Mouse (Mus musculus): ENCODE results near the gene Pde4c.
A peak's percentile ranks its signal among the peaks of the same experiment; 100 is the strongest.

Gene Pde4c

DNA sequence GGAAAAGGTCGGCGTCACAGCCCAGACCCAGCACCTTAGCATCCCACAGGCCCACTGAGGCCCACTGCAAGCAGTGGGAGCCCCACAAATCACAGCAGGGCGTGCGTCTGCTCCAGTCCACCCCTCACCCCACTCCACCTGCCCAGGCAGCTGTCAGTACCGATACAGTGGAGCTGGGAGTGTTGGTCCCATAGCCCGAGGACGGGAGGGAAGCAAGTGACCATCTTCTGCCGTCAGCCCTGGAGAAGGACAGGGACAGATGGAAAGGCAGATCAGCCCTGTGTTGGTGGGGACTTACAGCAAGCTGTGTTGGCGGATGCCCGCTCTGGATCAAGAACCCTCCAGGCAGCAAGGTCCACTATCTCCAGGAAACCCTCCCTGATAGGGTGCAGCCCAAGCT lies 65.5 kb downstream of the Pde4c start:
- DNase-seq (ENCODE audit: low read depth, low spot score), result no peak

GRCm38 (mm10) chr8:70790846-70791245 lies 67.3 kb downstream of the Pde4c start:
- DNase-seq (ENCODE audit: low read depth, low spot score), result no peak

DNA sequence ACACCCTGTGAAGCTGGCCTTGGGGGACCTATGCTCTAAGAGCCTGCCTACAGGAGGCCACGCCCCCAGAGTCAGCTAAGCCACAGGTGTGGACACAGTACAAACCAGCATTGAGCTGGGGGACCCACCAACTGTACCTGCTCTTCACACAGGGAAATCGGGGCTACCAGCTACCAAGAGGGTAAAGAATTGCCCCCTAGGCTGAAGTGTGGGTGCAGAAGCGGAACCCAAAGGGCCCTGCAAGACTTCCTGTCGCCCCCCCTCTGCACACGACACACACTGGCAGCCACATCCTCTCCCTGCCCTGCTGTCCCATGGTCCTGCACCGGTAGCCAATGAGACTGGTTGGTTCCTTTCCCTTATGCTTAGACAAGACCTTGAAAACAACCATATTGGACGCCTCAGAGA lies 67.8 kb downstream of the Pde4c start:
- peak; percentile 87 for DNase-seq (ENCODE audit: low read depth, low spot score)

GRCm38 (mm10) chr8:70791975-70792691 lies 68.6 kb downstream of the Pde4c start:
- peak; percentile 99 for DNase-seq (ENCODE audit: low read depth, low spot score)

GRCm38 (mm10) chr8:70792700-70793099 lies 69.2 kb downstream of the Pde4c start:
- DNase-seq (ENCODE audit: low read depth, low spot score), result no peak

DNA sequence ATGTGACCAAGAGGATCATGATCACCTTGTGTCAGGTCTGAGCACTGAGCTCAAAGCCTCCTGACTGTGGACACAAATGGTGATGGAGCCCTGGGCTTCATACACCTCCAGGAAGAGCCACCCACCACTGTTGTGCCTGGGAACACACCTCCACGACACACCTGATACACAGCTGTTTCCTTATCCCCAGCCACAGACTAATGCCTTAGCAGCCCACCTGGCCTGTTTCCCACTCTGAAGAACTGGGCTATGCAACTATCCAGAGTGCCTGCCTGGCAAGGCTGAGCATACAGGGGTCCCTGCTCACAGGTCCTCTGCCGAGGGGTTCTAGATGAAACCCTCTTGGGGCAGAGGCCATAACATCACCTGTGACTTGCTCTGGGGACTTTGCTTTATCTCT lies 70.7 kb downstream of the Pde4c start:
- DNase-seq (ENCODE audit: low read depth, low spot score), result no peak

DNA sequence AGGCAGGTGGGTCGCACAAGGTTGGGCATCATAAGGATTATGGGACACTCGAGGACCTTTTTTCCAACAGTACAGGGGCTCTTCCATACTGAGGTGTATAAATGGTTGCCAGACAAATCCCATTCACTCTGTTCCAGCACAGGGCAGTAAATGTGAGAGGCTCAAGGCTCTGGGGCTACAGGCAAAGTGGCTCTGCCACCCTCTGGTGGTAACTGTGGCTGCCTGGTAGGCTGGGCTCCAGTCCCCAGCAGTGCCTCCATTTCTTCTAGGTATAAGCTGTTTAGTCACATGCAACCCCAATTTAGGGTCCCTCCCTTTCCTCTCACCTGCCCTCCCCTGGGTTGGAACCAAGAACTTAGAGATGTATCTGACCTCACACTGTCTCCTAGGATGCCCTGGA lies 71.8 kb downstream of the Pde4c start:
- DNase-seq (ENCODE audit: low read depth, low spot score), result no peak

GRCm38 (mm10) chr8:70796403-70797080 lies 73.0 kb downstream of the Pde4c start:
- no peak for DNase-seq (ENCODE audit: low read depth, low spot score)

GRCm38 (mm10) chr8:70797081-70798070 lies 73.9 kb downstream of the Pde4c start:
- DNase-seq (ENCODE audit: low read depth, low spot score), result peak; percentile 95

GRCm38 (mm10) chr8:70798281-70798680 lies 74.8 kb downstream of the Pde4c start:
- DNase-seq (ENCODE audit: low read depth, low spot score), result no peak

- no peak for DNase-seq (ENCODE audit: low read depth, low spot score)
Observed at GRCm38 (mm10) chr8:70800648-70801047, 77.1 kb downstream of the Pde4c start.
